25 mouse cellular contexts compared by ENCODE assay signal in genomic region chr1:82726482-82726881, GRCm38 (mm10). TPM values are rescaled to one million over a fixed set of nuclear protein-coding genes. Genes with fewer than 3 reads are reported as not detected.
DNase-seq lines count a peak whose midpoint lies in the region; ATAC-seq and TF ChIP-seq lines count a peak whose summit lies in the region.
"Had no signal": no experiment of that assay in that cellular context is flagged by ENCODE, and none has a peak within 500 bp of the region (broad histone marks: within the 10 kb centered on the region; RNA-seq: fewer than 3 reads in every experiment).

No protein-coding gene starts in this region.

- peaks cover 42% of the 10 kb centered on the region for H3K36me3 ChIP-seq in heart, embryonic 13.5 days
- peaks cover 30% of the 10 kb centered on the region for H3K36me3 ChIP-seq in lung, embryonic 15.5 days
- peaks cover 36% of the 10 kb centered on the region for H3K36me3 ChIP-seq in limb, embryonic 14.5 days (ENCODE audit: control insufficient read depth, insufficient read depth, low read length)
- H3K36me3 ChIP-seq in liver, postnatal 0 days (replicated peaks; ENCODE audit: insufficient read depth, low read length), result peaks cover 35% of the 10 kb centered on the region

- 80% methylated on average over 5 of the region's 5 CpGs for WGBS in heart, embryonic 13.5 days
- 89% methylated on average over 5 of the region's 5 CpGs for WGBS in lung, embryonic 15.5 days
- WGBS in limb, embryonic 14.5 days, result 93% methylated on average over 5 of the region's 5 CpGs
- WGBS in liver, postnatal 0 days (ENCODE audit: insufficient replicate concordance), result 60% methylated on average over 5 of the region's 5 CpGs

- ATAC-seq in heart, embryonic 13.5 days (ENCODE audit: extremely low read depth, insufficient number of reproducible peaks, low FRiP score, low TSS enrichment), result no peak
- ATAC-seq in lung, embryonic 15.5 days (ENCODE audit: borderline replicate concordance, extremely low read depth, low FRiP score, low TSS enrichment), result no peak
- no peak for ATAC-seq in limb, embryonic 14.5 days (ENCODE audit: low FRiP score, low read depth)
- no peak for ATAC-seq in liver, postnatal 0 days
- ATAC-seq: activated CD4-positive, CD25-positive, alpha-beta regulatory T cell, adult 4 months; lung, postnatal 0 days; Patski had no signal

- DNase-seq in heart, adult 8-10 months (ENCODE audit: low spot score), result no peak
- DNase-seq in lung, postnatal 4 days, result no peak
- no peak for DNase-seq in limb, embryonic 14.5 days (ENCODE audit: low spot score)
- no peak for DNase-seq in liver, postnatal 0 days
- DNase-seq in left cerebral cortex, adult 2 months (ENCODE audit: extremely low spot score in 1 of 2, low spot score in 2 of 2), result no peak
- DNase-seq in kidney, postnatal 4 days, result no peak
- DNase-seq: adrenal gland, postnatal 25 days; cerebellum, adult 9-10 months; gastrocnemius, postnatal 25 days; left cerebral cortex, postnatal 4 days had no signal

- peak; percentile 67 for TF ChIP-seq EP300 in liver, postnatal 0 days (IDR thresholded peaks at IDR 0.05; ENCODE audit: low read depth)

- H3K4me2 ChIP-seq in heart, embryonic 13.5 days, result peak overlapping the region; percentile 91
- peak overlapping the region; percentile 88; the same call in 1 of the 2 replicates for H3K4me2 ChIP-seq in lung, embryonic 15.5 days
- peak overlapping the region; percentile 71; the same call in 1 of the 2 replicates for H3K4me2 ChIP-seq in limb, embryonic 14.5 days (replicated peaks; ENCODE audit: low read depth, low read length, severe bottlenecking)
- peak overlapping the region; percentile 81 for H3K4me2 ChIP-seq in liver, postnatal 0 days (ENCODE audit: low read depth, low read length)

- no peak overlapping the region for H3K9ac ChIP-seq in heart, embryonic 13.5 days
- H3K9ac ChIP-seq in lung, embryonic 15.5 days, result no peak overlapping the region
- no peak overlapping the region for H3K9ac ChIP-seq in limb, embryonic 14.5 days (ENCODE audit: low read depth, low read length, severe bottlenecking)
- peak overlapping the region; percentile 97 for H3K9ac ChIP-seq in liver, postnatal 0 days (replicated peaks)
- H3K9ac ChIP-seq: kidney, embryonic 15.5 days had no signal

- no peak for TF ChIP-seq POLR2A in limb, embryonic 14.5 days (IDR thresholded peaks at IDR 0.05; ENCODE audit: borderline replicate concordance, extremely low read depth, insufficient read depth, insufficient read length)

- intact Hi-C loops in left cerebral cortex, adult 2 months (cut with DNase I), result no loop called here

- H3K4me1 ChIP-seq in heart, embryonic 13.5 days, result peaks cover 13% of the 10 kb centered on the region
- H3K4me1 ChIP-seq in lung, embryonic 15.5 days, result peaks cover 9% of the 10 kb centered on the region
- peaks cover 11% of the 10 kb centered on the region for H3K4me1 ChIP-seq in limb, embryonic 14.5 days (ENCODE audit: control insufficient read depth, insufficient read depth, low read length)
- peaks cover 16% of the 10 kb centered on the region for H3K4me1 ChIP-seq in liver, postnatal 0 days (ENCODE audit: insufficient read depth)

- H3K9me3 ChIP-seq in heart, embryonic 13.5 days, result no peaks in the 10 kb centered on the region
- no peaks in the 10 kb centered on the region for H3K9me3 ChIP-seq in lung, embryonic 15.5 days
- no peaks in the 10 kb centered on the region for H3K9me3 ChIP-seq in limb, embryonic 14.5 days (ENCODE audit: control insufficient read depth, low read length)
- no peaks in the 10 kb centered on the region for H3K9me3 ChIP-seq in liver, postnatal 0 days (ENCODE audit: low read length)
- H3K9me3 ChIP-seq: embryonic facial prominence, embryonic 12.5 days; forebrain, embryonic 10.5 days; heart, embryonic 10.5 days; hindbrain, embryonic 10.5 days; kidney, embryonic 15.5 days; midbrain, embryonic 10.5 days had no signal

- peak overlapping the region; percentile 95; the same call in 1 of the 2 replicates for H3K4me3 ChIP-seq in heart, embryonic 13.5 days
- H3K4me3 ChIP-seq in lung, embryonic 15.5 days, result no peak overlapping the region
- no peak overlapping the region for H3K4me3 ChIP-seq in limb, embryonic 14.5 days (replicated peaks; ENCODE audit: low read length)
- H3K4me3 ChIP-seq in liver, postnatal 0 days (ENCODE audit: low read depth, low read length), result peak overlapping the region; percentile 92
- no peak overlapping the region; the same call in 1 of the 2 replicates for H3K4me3 ChIP-seq in left cerebral cortex, adult 2 months

- H3K27me3 ChIP-seq in heart, embryonic 13.5 days (replicated peaks), result peaks cover 12% of the 10 kb centered on the region
- H3K27me3 ChIP-seq in lung, embryonic 15.5 days, result peaks cover 6% of the 10 kb centered on the region; the same call in 1 of the 2 replicates
- H3K27me3 ChIP-seq in limb, embryonic 14.5 days (ENCODE audit: control insufficient read depth, insufficient read depth, low read length), result no peaks in the 10 kb centered on the region
- 0 out of 2 replicates have a peak, but pooled peaks cover 3% of the 10 kb centered on the region for H3K27me3 ChIP-seq in liver, postnatal 0 days (ENCODE audit: insufficient read depth, low read length)
- H3K27me3 ChIP-seq: Patski had no signal

- no peak overlapping the region for H3K27ac ChIP-seq in heart, embryonic 13.5 days (replicated peaks)
- H3K27ac ChIP-seq in lung, embryonic 15.5 days, result no peak overlapping the region
- H3K27ac ChIP-seq in limb, embryonic 14.5 days (replicated peaks; ENCODE audit: low read depth, low read length), result no peak overlapping the region
- peak overlapping the region; percentile 97 for H3K27ac ChIP-seq in liver, postnatal 0 days (ENCODE audit: low read depth)
- H3K27ac ChIP-seq in left cerebral cortex, adult 2 months, result no peak overlapping the region
- H3K27ac ChIP-seq: embryonic facial prominence, embryonic 12.5 days; forebrain, embryonic 10.5 days; heart, embryonic 10.5 days; hindbrain, embryonic 10.5 days; kidney, embryonic 15.5 days; layer of hippocampus, adult 2 months; midbrain, embryonic 10.5 days had no signal

- TF ChIP-seq CTCF in liver, postnatal 0 days (IDR thresholded peaks at IDR 0.05; ENCODE audit: low read depth), result no peak
- TF ChIP-seq CTCF in left cerebral cortex, adult 2 months (IDR thresholded peaks at IDR 0.05), result no peak

RNA-seq across cellular contexts. Expression of gene Mff, which starts 1.8 kb away (rescaled TPM):
- polyA plus RNA-seq in heart, embryonic 13.5 days (2015; fragmentation: Nextera tagmentation; extraction: Ambion mirVana), result 187 and 214 TPM in 2 replicates
- total RNA-seq in heart, adult 8-10 months (2022), result 100 to 1,000 TPM; 150 to 163 (median 154) TPM
- 199 and 208 TPM in 2 replicates for polyA plus RNA-seq in lung, embryonic 15.5 days (2015; fragmentation: Nextera tagmentation; extraction: Ambion mirVana)
- 150 and 176 TPM in 2 replicates for polyA plus RNA-seq in limb, embryonic 14.5 days (2012; rRNA removed)
- polyA plus RNA-seq in limb, embryonic 14.5 days (2014; fragmentation: Nextera tagmentation; extraction: Ambion mirVana), result 223 and 224 TPM in 2 replicates
- 125 and 130 TPM in 2 replicates for polyA plus RNA-seq in liver, postnatal 0 days (2015; fragmentation: Nextera tagmentation; extraction: Ambion mirVana)
- 100 to 1,000 TPM; 263 to 273 TPM for total RNA-seq in left cerebral cortex, adult 2 months (2021)

RNA-seq across cellular contexts. Expression of gene Tm4sf20, which starts 41.8 kb away (rescaled TPM):
- polyA plus RNA-seq in heart, embryonic 13.5 days (2015; fragmentation: Nextera tagmentation; extraction: Ambion mirVana), result not detected in 2 replicates
- total RNA-seq in heart, adult 8-10 months (2022), result not detected
- polyA plus RNA-seq in lung, embryonic 15.5 days (2015; fragmentation: Nextera tagmentation; extraction: Ambion mirVana), result 0.10 TPM in 2 replicates
- polyA plus RNA-seq in limb, embryonic 14.5 days (2012; rRNA removed), result not detected in 2 replicates
- not detected in 2 replicates for polyA plus RNA-seq in limb, embryonic 14.5 days (2014; fragmentation: Nextera tagmentation; extraction: Ambion mirVana)
- not detected in 2 replicates for polyA plus RNA-seq in liver, postnatal 0 days (2015; fragmentation: Nextera tagmentation; extraction: Ambion mirVana)
- not detected for total RNA-seq in left cerebral cortex, adult 2 months (2021)
- total RNA-seq: adrenal gland, postnatal 25 days; gastrocnemius, postnatal 25 days; layer of hippocampus, adult 2 months; left cerebral cortex, postnatal 4 days; neutrophil, adult 5-6 weeks had no signal
- polyA plus RNA-seq: cortical plate, adult 2 months; embryonic facial prominence, embryonic 12.5 days; forebrain, embryonic 10.5 days; heart, embryonic 10.5 days; midbrain, embryonic 10.5 days had no signal

RNA-seq across cellular contexts. Expression of gene Gm47791, which starts 44.6 kb away (rescaled TPM):
- not detected in 2 replicates for polyA plus RNA-seq in heart, embryonic 13.5 days (2015; fragmentation: Nextera tagmentation; extraction: Ambion mirVana)
- not detected for total RNA-seq in heart, adult 8-10 months (2022)
- polyA plus RNA-seq in lung, embryonic 15.5 days (2015; fragmentation: Nextera tagmentation; extraction: Ambion mirVana), result not detected in 2 replicates
- not detected in 2 replicates for polyA plus RNA-seq in limb, embryonic 14.5 days (2012; rRNA removed)
- polyA plus RNA-seq in limb, embryonic 14.5 days (2014; fragmentation: Nextera tagmentation; extraction: Ambion mirVana), result not detected in 2 replicates
- polyA plus RNA-seq in liver, postnatal 0 days (2015; fragmentation: Nextera tagmentation; extraction: Ambion mirVana), result not detected in 2 replicates
- not detected for total RNA-seq in left cerebral cortex, adult 2 months (2021)
- total RNA-seq: adrenal gland, postnatal 25 days; gastrocnemius, postnatal 25 days; layer of hippocampus, adult 2 months; left cerebral cortex, postnatal 4 days; neutrophil, adult 5-6 weeks had no signal
- polyA plus RNA-seq: activated CD4-positive, CD25-positive, alpha-beta regulatory T cell, adult 4 months; cortical plate, adult 2 months; embryonic facial prominence, embryonic 12.5 days; forebrain, embryonic 10.5 days; heart, embryonic 10.5 days; hindbrain, embryonic 10.5 days; intestine, embryonic 14.5 days; kidney, embryonic 15.5 days; lung, postnatal 0 days; midbrain, embryonic 10.5 days; Patski had no signal

Comparison
In these comparisons a context has a peak if more than half of its experiments do, and no peak if none do; other contexts are left out.
1. H3K4me3 ChIP-seq: peak in heart, embryonic 13.5 days (single experiment) and liver, postnatal 0 days (single experiment); none in lung, embryonic 15.5 days (single experiment), limb, embryonic 14.5 days (single experiment) and left cerebral cortex, adult 2 months (single experiment).
2. Peak in every context shown above with its lines, with median percentiles within 50 percentile points of each other: H3K4me2 ChIP-seq.